Mouse (Mus musculus) 416B (cell line): ENCODE results near the gene Gm20388.

Source experiments
- DNase-seq: peaks from one replicate; pipeline ENCODE4 v3.0.0; 2011; ENCODE audit warnings: low read depth

The Gm20388 gene

GRCm38 (mm10) chr8:122098766-122099165 lies 2188.1 kb downstream of the Gm20388 start:
- DNase-seq = no peak

GRCm38 (mm10) chr8:122099711-122100220 lies 2189.1 kb downstream of the Gm20388 start:
- DNase-seq = no peak

GRCm38 (mm10) chr8:122101816-122102215 lies 2191.2 kb downstream of the Gm20388 start:
- DNase-seq = no peak

- no peak for DNase-seq
These were observed 2191.6 kb downstream of the Gm20388 start for GRCm38 (mm10) chr8:122102286-122102685.

DNA sequence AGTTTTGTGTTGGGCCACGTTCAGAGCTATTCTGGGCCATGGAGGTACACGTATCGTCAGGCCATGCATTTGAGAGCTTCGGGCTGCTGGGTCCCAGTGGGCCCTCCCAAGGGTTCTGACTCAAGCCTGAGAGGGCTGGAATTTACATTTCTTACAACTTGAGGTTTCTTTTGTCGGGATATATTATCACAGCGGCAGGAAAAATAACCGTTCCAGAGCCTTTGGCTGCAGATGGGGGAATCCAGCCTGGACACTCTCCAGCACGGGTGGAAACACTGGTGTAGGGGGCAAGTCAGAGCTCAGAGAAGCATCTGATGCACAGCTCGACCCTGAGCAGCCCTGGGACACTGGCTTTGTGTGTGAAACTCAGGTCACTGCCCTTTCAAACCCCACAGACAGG lies 2192.6 kb downstream of the Gm20388 start:
- DNase-seq = no peak

- DNase-seq = no peak
These were observed 2194.0 kb downstream of the Gm20388 start for GRCm38 (mm10) chr8:122104658-122105057.

DNA sequence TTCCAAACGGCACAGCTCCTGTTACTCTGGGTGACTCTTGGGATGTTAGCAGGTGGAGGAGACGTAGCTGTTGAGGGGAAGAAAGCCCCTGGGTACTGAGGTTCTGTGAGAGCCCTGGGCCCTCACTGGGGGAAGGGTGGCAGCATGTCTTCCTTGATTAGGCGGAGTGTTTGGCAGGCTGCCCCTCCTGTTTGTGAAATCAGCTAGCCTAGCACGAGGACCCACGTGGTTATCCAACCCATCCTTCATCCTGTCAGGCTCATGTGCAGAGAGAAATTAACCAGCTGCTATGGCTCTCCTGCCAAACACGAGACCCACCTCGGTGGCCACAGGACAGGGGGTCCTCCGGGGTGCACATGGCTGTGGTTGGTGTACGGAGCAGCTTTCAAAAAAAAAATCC lies 2195.6 kb downstream of the Gm20388 start:
- DNase-seq = peak; percentile 24

GRCm38 (mm10) chr8:122110240-122110866 lies 2199.7 kb downstream of the Gm20388 start:
- DNase-seq = peak; percentile 48

DNA sequence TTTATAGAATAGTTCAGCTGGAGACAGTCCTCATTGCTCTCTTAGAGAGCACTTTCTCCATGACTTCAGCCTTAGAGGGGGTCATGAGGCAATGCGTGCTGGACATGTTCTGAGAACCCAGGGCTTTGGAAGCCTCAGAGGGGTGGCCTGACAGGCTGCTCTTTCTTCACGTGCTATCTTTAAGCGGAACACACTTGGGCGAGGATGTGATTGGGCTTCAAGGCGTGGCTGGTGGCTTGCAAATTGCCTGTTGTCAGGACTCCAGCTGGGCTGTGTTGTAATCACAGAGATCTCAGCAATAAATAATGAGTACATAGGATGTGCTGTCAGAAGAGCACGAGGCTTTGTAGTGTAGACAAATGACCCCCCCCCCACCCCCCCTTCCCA lies 2200.2 kb downstream of the Gm20388 start:
- DNase-seq = peak; percentile 71

DNA sequence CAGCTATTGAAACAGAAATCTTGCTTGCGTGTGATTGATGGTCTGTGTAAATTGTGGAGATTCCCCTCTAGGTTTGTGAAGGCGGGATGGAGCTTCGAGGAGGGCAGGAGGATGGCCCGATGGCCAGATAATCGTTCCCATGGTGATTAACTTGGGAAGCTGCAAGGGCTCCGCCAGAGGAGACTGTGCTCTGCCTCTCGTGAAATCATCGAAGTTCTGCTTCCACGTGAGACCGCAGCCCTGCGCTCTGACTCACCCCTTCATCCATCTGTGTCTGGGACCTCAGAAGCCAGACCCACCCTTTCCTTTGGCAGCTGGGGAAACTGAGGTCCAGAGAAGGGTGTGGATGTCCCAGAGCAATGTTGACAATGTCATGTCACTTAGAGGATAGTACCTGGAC lies 2201.1 kb downstream of the Gm20388 start:
- DNase-seq = peak; percentile 43

DNA sequence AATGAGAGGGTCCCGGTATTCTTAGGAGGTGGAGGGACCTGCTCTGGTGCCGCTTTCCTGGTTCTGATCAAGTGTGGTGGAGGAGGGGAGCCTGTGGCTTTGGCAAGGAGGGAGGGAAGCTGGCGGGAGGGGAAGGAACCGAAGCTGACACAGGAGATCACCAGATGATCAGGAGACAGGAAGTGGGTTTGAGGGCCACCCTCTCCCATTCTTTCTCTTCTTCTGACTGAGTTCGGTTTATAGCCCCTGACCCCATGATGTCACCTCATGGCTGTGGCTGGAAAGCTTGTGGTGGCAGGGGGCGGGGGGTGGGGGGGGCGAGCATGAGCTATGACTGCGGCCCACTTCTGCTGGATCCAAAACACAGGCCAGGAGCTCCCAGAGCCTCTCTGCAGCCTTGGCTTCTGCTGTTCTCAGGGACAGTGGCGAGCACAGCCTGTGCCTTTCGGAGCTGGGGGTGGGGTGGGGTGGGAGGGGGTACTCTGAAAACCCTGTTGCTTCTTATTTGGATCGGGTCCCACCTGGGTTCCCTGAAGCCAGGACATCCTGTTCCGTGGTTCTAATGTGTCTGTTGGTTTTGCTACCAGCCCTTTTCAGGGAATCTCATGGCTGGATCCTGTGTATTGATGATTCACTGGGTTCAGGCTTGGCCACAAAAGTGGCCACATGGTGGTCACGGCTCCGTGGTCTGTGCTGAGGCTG lies 2201.8 kb downstream of the Gm20388 start:
- DNase-seq = peak; percentile 97

DNA sequence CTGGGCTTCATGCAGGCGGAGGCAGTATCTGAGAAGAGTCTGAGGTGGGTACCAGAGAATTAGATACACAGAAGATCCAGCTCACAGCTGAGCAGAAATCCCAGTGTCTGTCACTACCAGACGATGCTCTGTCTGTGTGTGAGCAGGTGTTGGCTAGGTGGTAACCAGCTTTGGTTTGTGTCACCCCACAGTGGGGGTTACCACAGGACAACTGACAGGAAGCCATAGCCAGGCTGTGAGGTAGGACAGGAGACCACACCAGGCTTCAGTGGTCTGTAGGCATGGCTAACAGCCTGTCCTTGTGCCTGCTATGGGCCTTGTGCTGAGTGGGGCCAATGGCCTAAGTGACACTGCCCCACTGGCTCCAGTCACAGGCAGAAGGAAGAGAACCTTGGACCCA lies 2204.2 kb downstream of the Gm20388 start:
- DNase-seq = peak; percentile 66

DNA sequence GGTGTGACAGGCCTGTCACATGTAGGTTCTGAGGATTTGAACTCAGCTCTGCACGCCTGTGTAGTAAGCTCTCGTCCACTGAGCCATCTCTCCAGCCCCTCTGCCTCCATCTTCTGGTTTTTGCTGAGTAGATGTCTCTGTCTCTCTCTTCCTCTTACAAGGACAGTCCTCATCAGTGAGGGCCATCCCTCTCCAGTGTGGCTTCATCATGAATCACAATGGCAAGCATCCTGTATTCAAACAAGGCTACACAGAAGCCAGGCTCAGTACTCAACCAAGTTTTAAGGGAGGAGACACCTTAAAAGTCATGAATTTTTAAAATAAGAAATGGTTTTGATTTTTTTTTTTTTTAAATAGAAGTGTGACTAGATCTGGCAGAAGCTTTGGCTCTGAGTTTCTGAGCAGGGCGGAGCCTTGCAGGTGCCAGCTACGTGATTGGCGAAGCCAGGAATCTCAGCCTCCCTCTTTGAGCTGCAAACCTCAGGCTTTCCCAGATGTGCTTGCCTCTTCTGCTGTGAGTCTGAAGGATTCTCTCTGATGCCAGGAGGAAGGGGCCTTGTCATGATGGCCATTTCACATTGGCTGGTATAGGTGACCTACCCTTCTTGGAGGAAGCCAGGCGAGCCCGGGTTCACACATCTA lies 2206.2 kb downstream of the Gm20388 start:
- no peak for DNase-seq

DNA sequence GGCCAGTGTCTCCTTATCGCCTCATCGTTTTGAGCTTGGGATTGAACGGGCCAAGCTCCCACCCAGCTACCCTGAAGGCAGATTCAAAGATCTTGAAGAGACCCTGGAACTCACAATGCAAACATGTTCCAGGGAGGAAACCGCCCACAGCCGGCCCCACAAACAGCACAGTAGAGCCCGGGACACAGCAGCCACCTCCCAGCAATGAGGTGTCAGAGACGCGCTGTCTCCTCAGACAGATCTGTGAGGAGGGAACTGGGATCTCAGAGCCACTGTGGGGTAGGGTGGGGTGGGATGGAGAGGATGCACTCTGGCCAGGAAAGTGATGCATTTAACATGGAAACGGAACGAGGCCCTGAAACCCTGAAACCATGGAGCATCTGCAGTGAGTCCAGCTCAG lies 2207.5 kb downstream of the Gm20388 start:
- no peak for DNase-seq

- DNase-seq = no peak
These were observed 2207.9 kb downstream of the Gm20388 start for GRCm38 (mm10) chr8:122118536-122118935.

DNA sequence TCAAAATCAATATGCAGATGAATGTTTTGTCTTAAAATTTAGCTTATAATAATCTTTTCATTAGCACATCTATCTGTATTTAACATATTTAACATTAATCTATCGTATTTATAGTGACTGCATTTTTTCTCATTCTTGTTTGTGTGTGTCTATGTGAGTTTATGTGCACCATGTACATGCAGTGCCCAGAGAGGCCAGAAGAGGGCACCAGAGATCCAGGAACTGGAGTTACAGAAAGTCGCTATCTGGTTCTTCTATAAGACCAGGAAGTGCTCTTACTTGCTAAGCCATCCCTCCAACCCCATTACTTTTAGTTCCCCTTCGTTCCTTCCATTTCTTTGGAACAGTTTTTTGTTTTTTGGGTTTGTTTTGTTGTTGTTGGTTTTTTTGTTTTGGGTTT lies 2213.7 kb downstream of the Gm20388 start:
- no peak for DNase-seq

DNA sequence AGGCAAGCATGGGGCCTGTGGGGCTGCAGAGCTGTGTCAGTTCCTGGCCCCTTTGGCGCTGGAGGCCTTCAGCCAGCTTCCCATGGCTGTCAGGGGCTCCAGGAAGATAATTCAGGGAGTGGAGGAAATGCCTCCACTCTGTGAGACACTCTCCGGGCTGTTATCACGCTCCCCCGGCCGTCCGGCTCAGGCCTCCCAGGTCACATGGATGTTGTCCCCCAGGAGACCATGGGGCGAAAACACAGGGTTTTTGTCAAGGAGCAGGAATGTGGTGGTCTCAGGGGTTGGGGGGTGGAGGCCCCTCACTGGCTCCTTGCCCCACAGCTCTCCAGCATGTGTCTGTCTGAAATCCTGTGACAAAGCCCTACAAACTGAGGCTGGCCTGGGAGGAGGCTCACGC lies 2216.0 kb downstream of the Gm20388 start:
- no peak for DNase-seq

GRCm38 (mm10) chr8:122134121-122134529 lies 2223.5 kb downstream of the Gm20388 start:
- no peak for DNase-seq

DNA sequence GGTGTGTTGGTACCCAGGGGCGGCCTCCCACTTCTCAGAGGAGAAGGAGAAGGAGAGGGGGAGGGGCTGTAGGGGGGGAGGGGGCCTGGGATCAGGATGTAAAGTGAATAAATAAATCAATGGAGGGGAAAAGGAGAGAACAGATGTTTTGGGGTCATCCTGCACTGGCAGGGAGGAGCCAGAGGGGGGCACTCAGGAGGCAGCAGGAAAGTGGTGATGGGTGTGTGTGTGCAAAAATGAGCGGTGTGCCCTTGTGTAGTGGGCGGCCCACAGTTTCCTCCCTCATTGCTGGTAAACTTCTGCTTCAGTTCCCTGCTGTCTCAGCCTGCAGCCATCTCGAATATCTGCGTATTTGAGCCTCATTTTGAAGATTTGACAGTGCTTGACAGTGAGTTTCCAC lies 2224.9 kb downstream of the Gm20388 start:
- DNase-seq = peak; percentile 33

- peak; percentile 81 for DNase-seq
These were observed 2229.1 kb downstream of the Gm20388 start for GRCm38 (mm10) chr8:122139784-122140183.

- no peak for DNase-seq
These were observed 2229.8 kb downstream of the Gm20388 start for GRCm38 (mm10) chr8:122140411-122140810.

- no peak for DNase-seq
These were observed 2231.8 kb downstream of the Gm20388 start for GRCm38 (mm10) chr8:122142428-122142827.

GRCm38 (mm10) chr8:122143231-122143630 lies 2232.6 kb downstream of the Gm20388 start:
- peak; percentile 32 for DNase-seq
